Mouse (Mus musculus): ENCODE results near the gene Abca1.

- TF ChIP-seq CTCF (IDR thresholded peaks at IDR 0.05; ENCODE audit: low read depth) (no peak), EP300 (optimal IDR thresholded peaks at IDR 0.05) (no peak)
Observed at GRCm38 (mm10) chr4:53043819-53044218, 115.9 kb downstream of the Abca1 start.
